Mouse (Mus musculus): ENCODE data around the gene Syngr1. TPM values are rescaled to one million over a fixed set of nuclear protein-coding genes. Genes with fewer than 3 reads are reported as not detected.

Syngr1 gene
- total RNA-seq (2021), result 28.5 and 29.8 TPM in 2 replicates
- long read RNA-seq, experiment 1, full-length matches to known transcripts, result 25 of 30 reads
- long read RNA-seq, experiment 1, partial matches to known transcripts, result 0 of 30 reads
- long read RNA-seq, experiment 1, other reads (novel, unspliced or antisense), result 5 of 30 reads
- long read RNA-seq, experiment 2, transcript Syngr1-202 (4 exons, 819 nt), result major isoform, 26 of 32 reads
- long read RNA-seq, experiment 2, partial matches to known transcripts, result 2 of 32 reads
- long read RNA-seq, experiment 2, other reads (novel, unspliced or antisense), result 4 of 32 reads

DNA sequence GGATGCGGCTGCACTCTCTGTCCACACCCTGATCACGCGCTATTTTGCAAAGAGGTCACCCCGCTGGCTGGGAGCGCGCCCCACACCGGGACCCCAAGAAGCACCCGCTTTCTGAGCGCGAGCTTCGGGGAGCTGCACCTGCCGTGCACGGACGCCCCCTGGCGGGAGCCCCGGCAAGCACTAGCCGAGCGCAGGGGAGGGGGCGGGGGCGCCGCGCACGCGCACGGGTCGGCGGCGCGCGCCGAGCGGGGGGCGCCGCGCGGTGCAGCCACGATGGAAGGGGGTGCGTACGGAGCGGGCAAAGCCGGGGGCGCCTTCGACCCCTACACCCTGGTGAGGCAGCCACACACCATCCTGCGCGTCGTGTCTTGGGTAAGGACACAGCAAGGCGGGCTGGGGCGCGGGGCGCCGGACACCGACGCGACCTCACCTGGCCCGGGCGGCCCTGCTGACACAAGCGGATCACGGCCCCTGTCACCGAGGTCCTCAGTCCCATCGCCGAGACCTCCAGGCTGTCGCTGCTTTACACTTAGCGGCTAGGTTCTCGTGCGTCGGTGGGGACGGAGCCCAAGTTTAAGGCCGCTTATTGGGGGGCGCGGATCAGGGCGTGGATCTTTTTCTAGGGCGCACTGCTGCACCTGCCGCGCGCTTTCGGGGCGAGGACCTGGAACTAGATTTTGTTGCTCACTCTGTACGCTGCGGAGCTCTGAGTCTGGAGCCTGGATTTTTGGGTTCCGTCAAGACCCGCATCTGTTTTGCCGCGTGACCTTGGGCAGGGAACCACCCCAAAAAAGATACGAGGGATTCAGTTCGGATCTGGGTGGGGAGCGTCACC, at the start of gene Syngr1, which contains the start of gene Rpl3:
Syngr1 (plus strand) TSS at position 214 of the 835 bp plus-strand sequence.
Rpl3 (minus strand) TSS at position 748 of the 835 bp plus-strand sequence.
- peak; percentile 90 for DNase-seq

DNA sequence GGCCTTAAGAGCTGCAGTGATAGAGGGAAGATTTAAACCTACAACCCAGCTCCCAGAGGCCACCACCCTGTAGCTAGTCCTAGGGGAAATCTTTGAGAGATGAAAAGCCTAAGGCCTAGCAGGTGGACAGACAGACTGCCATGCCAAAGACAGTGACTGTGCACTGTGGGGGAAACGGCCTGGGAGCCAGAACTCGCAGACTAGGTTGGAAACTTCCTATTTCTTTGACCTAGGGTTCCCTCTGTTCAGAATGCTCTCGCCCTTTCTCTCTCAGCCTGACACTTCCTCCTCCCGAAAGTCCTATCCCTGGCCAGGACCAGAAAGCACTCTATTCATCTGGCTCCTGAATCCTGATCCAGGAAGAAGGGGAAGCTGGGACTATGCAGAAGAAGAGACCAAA, 49.0 kb upstream of the Syngr1 start:
- DNase-seq, result no peak

DNA sequence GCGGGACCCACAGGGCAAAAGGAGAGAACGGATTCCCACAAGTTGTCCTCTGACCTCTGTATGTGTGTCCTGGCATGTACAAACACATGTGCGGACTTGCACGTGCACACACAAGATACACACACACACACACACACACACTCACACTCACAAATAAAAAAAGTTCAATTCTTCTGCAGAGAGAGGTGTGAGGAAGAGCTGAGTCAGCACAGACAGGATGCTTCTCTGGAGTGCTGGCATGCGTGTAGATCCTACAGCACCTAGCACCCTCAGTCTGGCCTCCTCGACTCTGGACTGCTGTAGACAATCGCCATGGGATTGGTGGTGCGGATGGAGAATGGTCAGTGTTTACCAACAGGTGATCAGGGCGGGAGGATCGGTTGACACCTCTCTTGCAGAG, 46.9 kb upstream of the Syngr1 start:
- DNase-seq, result no peak

DNA sequence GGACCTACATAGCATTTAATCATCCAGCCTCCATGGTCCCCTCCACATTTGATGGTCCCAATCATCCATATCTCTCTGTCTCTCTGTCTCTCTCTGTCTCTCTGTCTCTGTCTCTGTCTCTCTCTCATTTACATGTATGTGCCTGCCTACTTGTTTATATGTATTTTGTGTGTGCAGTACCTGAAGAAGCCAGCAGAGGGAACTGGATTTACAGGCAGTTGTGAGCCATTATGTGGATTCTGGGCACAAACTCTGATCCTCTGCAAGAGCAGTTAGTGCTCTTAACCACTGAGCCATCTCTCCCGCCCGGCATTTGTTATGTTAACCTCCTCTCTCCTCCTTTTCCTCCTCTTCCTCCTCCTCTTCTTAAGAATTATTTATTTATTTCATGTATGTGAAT, 45.4 kb upstream of the Syngr1 start:
- DNase-seq, result no peak

DNA sequence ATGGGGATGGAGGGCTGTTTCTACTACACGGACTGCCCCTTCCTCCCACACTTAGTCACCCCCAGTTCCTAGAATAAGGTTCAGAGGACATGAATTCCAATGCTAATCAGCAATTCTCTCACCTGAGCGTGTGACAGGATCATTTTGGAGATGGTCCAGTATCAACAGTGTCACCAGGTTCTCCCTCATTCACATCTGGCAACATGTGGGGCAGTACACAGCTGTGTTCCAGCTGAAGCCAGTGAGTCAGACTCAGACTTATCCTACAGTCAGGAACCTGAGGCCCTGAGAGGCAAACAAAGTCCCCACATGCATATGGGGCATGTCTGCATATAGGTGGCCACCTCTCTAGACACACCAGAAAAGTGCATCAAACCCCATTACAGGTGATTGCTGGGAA, 43.9 kb upstream of the Syngr1 start:
- DNase-seq, result no peak

DNA sequence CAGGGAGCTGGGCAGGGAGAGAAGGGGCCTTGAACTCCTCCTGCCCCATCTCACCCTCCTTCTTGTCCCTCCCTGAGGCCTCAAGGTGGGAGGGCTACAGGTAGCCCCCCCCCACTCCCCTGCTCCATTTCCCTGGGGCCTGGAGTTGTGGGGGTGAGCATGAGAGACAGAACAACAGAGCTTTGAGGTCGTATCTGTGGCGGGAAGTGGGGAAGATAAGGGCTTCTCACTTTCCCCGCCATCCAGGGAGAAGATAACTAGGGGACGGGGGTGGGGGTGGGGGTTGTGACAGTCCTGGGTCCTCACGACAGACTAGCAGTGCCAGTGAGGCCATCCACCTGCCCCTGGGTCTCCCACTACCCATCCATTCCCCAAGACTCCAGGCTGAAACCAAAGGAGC, 43.2 kb upstream of the Syngr1 start:
- DNase-seq, result no peak

DNA sequence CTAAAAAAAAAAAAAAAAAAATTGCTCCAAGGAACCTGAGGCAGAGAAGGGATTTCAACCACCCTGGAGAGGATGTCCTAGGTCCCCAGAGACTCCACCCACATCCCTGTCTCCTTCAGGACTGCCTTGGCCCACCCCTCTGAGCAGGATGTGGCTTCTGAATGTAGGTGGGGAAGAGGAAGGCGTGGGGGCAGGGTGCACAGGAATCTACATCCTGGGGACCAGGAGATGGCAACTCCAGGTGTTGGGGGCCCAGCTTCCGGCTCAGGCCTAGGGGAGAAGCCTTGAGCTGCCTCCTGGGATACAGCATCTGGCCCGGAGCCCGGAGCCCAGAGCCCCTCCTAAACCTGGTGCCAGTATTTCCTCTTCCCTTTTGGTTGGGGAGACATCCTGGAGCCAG, 41.0 kb upstream of the Syngr1 start:
- DNase-seq, result peak; percentile 68

DNA sequence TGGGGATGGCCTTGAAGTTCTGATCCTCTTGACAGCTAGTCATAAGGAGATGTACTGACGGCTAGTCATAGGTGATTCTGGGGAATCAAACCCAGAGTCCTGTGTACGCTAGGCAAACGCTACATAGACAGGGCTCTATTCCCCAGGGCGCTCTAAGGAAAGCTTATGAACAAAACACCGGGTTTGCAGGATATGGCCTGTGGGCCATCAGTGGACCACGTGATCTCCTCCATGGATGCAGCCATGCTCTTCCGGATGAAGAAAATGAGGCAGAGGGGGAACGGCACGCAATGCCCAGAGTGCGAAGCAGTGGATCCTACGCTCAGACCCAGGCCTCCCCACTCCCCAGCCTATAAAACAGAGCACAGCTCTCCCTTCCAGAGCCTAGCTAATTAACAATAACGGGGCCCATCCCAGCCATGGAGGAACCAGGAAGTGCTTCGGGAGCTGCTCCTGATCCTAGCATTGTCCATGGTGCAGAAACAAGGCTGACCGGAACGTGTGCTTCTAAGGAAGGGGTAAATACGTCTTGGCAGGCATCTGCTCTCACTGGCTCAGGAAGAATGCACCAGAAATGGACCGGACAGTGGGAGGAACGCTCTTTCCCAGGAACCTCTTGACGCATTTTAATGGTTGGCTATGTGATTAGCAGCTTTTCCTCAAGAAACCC, 39.9 kb upstream of the Syngr1 start:
- no peak for DNase-seq

DNA sequence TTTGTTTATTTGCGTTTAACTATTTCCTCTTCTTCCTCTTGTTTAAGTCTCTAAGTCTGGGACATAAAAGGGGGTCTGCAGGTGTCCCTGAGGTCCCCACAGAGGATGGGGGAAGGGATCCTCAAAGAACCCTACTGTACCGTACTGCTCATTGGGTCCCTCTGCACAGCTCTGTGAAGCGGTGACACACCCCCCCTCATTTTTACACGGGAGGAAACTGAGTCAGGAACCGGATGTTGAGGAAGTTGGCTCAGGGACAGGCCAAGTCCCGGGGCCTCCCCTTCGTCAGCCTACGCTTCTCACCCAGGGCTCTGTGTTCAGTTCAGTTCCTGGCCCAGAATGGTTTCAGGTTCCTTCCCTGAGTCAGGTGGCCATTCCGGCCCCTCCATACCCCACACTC, 39.4 kb upstream of the Syngr1 start:
- DNase-seq, result no peak

DNA sequence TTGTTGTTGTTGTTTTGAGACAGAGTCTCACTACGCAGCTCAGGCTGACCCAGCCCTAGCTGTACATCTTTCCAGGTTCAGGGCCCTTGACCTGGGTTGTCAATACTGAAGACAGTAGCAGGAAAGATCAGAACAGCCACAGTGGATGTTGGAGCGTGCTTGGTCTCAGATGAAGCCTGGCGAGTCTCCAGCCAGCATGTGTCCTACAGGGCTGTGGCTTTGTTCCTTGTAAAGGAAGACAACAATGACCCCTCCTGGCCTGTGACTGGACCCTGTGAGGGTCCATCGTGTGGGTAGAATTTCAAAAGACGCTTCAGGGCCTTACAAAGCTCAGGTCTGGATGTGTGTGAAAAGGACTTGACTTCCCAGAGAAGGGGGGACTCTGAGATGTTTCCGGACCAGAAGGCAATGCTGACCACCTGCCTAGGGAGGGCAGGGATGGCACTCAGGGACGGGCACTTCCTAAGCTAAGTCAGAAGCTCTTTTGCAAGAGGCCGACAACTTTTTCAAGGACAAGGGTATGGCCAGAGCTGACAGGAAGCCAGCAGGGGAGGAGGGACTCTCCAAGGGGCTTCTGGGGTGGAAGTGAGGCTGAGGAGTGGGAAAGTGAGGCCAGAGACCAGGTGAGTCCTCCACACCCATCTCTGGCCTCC, 37.6 kb upstream of the Syngr1 start:
- peak; percentile 70 for DNase-seq

DNA sequence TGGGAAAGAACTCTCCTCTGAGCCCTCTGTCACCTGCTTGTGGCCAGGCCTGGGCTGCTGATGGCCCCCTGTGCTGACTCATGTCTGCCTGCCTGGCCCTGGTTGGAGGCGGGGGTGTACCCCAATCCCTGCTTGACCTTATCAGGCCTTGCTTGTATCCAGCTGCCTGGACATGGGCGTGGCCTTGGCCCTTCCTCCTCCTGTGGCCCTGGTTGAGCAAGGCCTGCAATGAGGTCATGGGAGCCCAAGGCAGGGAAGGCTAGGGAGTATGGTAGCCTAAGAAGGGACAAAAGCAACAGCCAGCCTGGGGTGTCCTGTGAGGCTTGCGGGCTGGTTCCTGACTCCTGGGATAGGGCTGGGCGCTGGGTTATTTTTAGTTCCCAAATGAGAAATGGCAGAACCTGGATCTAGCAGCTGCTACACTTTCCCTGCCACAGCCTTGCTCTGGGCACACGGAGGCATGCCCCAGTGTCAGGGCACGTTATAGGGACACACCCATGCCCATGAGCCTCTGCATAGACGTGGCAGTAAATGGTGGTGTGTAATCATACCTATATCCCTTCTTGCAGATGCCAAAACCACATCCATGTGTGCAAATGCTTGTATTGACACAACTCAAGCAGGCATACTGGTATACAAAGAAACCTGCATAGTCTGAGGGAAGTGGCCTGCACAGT, 37.0 kb upstream of the Syngr1 start:
- peak; percentile 91 for DNase-seq

DNA sequence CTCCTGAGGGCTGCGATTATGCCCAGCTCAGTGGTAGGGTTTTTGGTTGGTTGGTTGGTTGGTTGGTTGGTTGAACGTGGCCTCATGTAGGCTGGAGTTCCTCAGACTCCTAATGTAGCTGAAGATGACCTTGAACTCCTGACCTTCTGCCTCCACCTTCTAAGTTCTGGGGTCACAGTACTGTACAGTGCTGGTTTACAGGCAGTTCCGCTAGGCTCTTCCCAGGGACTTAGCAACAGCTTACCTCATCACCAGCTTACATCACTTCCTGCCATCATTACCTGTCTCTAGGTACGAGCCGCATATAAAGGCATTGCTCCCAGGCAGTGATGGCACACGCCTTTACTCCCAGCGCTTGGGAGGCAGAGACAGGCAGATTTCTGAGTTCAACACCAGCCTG, 33.0 kb upstream of the Syngr1 start:
- DNase-seq, result no peak

DNA sequence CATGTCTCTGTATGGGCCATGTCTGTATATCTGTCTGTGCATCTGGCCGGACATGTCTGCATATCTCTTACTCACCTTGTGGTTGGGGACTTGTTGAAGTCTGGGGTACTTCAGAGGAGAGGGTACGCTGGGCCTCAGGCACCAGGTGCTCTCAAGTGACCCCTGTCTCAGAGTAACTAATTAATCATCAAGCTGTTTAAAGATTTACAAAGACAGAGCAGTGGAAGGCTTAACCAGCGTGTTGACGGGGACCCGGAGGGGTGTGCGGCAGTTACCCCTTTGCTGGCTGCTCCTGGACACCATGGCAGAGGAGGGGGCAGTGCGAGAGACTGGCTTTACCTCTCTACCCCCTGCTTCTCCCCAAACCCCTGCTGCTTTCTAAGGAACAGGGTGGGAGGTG, 31.5 kb upstream of the Syngr1 start:
- no peak for DNase-seq

DNA sequence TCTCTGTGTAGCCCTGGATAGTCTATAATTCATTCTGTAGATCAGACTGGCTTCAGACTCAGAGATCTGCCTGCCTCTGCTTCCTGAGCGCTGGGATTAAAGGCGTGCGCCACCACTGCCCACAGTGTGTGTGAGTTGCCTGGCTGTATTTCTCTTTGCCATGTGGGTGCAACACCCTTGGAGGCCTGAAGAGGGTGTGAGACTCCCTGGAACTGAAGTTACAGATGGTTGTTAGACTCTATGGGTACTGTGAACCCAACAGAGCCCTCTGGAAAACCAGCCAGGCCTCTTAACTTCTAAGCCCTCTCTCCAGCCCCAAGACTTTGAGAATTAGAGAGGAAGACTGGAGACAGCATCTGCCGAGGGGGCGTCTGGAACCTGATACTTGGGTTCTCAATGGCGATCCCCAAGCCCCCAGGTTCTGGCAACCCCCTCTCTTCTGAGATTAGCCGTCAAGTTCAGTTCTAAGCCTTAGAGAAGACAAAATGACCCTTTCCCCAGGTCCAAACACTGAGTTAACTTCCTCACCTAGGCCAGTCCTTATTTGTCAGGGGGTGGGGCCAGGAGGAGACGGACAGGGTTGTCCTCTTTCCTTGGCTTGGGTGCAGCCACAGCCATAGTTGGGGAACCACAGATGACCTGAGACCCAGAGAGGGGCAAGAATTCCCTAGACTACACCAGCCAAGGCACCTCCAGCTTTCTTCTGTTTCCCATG, 30.6 kb upstream of the Syngr1 start:
- DNase-seq, result no peak

DNA sequence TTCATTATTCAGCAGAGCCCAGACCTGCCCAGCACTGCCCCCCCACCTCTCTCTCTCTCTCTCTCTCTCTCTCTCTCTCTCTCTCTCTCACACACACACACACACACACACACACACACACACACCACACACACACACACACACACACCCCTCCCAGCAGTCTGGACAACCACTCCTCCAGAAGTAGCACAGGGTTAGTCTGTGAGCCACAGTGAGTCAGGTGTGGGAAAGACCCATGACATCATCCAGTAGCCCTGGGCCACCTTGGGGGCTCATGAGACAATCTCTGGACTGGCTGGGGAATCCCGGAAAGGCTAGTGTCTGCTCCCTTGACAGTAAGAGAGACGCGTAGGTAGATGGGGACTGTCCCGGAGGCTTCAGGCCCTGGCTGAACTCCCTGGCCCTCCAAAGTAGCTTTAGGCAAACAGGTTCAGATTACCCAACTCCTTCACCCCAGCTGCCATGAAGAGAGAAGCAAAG, 30.0 kb upstream of the Syngr1 start:
- DNase-seq, result no peak

DNA sequence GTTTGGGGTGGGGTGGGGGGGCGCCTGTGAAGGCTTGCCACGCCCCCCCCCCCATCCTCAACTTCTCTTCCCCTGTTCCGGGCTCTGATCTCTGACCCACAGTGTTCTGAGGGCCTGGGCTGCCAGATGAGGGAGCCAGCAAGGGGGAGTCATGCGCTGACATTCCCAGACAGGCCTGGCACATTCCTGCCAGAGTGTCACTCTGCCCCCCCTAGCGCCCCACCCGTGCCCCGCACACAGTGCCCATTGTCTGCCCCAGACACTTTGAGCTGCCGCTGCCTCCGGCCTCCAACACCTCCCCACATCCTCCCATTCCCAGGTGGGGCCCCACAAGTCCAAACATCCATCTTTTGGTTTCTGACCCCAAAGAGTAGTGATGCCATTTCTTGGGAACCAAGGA, 28.8 kb upstream of the Syngr1 start:
- DNase-seq, result no peak

DNA sequence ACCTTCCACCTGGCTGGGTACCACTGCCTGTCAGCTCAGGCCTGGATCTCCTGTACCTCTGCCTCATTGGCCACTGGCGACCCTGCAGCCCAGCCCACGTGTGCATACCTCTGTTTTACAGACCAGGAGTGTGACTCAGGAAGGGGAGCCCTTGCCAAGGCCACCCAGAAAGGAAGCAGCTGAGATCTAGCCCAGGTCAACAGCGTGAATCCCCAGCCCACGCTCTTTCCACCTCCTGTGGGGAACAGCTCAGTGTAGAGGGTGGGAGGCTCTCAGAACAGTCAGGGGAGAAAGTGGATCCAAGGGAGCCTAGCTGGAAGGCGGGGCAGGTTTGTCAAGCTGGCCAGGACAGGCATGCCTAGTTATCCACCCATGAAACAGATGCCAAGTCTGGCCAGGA, 28.3 kb upstream of the Syngr1 start:
- DNase-seq, result no peak

DNA sequence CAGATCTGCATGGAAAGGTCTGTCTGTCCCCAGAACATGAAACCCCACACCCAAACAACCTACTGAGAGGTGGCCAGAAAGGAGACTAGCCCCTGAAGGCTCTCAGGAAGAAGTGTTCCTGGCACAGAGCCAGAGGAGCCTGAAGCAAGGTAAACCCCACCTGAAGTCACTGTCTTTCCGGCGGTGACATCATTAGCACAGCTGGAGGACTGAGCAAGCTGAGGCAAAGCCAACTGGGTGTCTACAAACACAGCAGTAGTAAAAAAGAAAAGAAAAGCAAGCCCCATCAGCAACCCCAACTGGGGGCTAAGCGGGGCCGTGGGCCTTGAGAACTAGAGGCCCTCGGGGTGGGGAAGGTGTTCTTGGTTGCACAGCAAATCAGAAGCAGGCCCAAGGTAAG, 26.2 kb upstream of the Syngr1 start:
- no peak for DNase-seq

DNA sequence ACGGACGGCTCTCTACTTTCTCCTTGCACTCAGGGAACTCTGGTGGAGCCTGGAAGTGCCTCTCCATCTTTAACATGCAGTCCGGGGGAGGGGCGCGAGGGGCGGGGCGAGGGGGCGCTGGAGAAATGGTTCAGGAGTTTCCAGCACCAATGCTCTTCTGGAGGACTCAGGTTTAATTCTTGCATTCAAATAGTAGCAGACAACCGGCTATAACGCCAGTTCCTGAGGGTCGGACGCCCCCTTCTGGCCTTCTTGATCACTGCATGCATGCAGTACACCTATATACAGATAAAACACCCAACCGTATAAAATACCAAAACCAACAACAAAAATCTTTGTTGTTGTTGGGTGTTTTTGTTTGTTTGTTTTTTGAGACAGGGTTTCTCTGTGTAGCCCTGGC, 25.7 kb upstream of the Syngr1 start:
- DNase-seq, result peak; percentile 79

DNA sequence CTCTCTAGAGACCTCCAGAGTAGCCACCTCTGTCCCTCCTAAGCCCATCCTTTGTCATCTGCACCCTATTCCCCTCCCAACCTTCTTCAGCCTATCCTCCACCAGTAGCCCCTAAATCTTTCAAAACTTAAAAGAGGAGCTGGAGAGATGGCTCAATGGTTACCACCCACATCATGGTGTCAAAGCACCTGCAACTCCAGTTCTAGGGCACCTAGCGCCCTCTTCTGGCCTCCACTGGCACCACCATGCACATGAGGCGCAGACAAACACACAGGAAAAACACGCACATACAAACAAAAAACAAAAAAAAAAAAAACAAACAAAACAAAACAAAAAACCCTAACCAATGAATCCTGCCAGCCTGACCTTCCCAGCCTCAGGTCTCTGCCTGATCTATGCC, 24.6 kb upstream of the Syngr1 start:
- peak; percentile 61 for DNase-seq

DNA sequence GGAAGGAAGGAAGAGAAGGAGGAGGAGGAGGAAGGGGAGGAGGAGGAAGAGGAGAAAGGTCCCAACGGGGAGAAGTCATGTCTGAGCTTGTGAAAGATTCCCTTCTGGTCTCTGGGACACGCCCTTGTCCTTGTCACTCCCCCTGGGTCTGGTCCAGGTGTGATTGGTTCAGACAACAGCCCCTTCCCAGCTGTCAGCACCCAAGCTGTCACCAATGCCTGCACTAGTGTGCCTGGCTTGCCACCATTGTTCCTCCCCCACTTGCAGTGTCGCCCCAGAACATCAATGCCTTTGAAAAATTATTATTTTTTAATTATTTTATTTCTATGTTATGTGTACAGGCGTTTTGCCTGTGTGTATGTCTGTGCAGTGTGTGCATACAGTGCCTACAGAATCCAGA, 22.0 kb upstream of the Syngr1 start:
- no peak for DNase-seq

Measured in adrenal gland, postnatal 14 days (tissue).